Mouse (Mus musculus) heart, embryonic 10.5 days (tissue): Measurements from ENCODE around the gene Knl1. TPM values are rescaled to one million over a fixed set of nuclear protein-coding genes. Genes with fewer than 3 reads are reported as not detected.
"Not testable (repeated sequence)": the region's sequence is repeated elsewhere in the genome, so short reads cannot be mapped to it uniquely, and the experiment has no call there.

ENCODE experiments used
- DNase-seq: peaks from one replicate; pipeline ENCODE4 v3.0.0-alpha.2; 2017; ENCODE audit warnings: low spot score
- H3K27ac ChIP-seq: fragments of 300-500 bp; sonication (generic); 2 replicates; pipeline ENCODE4 v1.5.1; 2016; ENCODE audit warnings: mild to moderate bottlenecking
- H3K27me3 ChIP-seq: fragments of 300-500 bp; sonication (generic); 2 replicates; pipeline ENCODE4 v1.6.1; 2016; ENCODE audit warnings: mild to moderate bottlenecking; ENCODE audit not compliant: poor library complexity, insufficient read depth, severe bottlenecking
- H3K36me3 ChIP-seq: fragments of 300-500 bp; sonication (generic); 2 replicates; pipeline ENCODE4 v1.6.1; 2016; ENCODE audit warnings: mild to moderate bottlenecking, moderate library complexity
- H3K4me1 ChIP-seq: fragments of 300-500 bp; sonication (generic); 2 replicates; pipeline ENCODE4 v1.6.1; 2016; ENCODE audit warnings: mild to moderate bottlenecking
- H3K4me3 ChIP-seq: fragments of 300-500 bp; sonication (generic); 2 replicates; pipeline ENCODE4 v1.5.1; 2016; ENCODE audit warnings: mild to moderate bottlenecking, moderate library complexity
- H3K9me3 ChIP-seq: fragments of 300-500 bp; sonication (generic); 2 replicates; pipeline ENCODE4 v1.6.1; 2016; ENCODE audit warnings: mild to moderate bottlenecking, moderate library complexity
- WGBS: fragments of 180-500 bp; shearing (Covaris S2); methylation state at CpG from one replicate; pipeline ENCODE4 v1.1.7; 2016; 5-methylcytosine and 5-hydroxymethylcytosine counted together
- polyA plus RNA-seq: library from polyadenylated mRNA; unstranded; fragments of >200 nt; fragmentation: Nextera tagmentation; extraction: Ambion mirVana; gene quantifications from 2 replicates; pipeline ENCODE4 v1.2.1, GENCODE M21; 2016

Gene Knl1
- polyA plus RNA-seq: 36.1 and 36.3 TPM in 2 replicates

GRCm38 (mm10) chr2:119046649-119047611, at the start of gene Knl1:
Gene Knl1 (plus strand): TSS chr2:119047119.
- 0 out of 2 replicates have a peak, but pooled peaks cover 3% of the 10 kb centered on the region for H3K36me3 ChIP-seq
- H3K4me3 ChIP-seq: peak within 1 kb of the TSS; percentile 90
- H3K27me3 ChIP-seq: no peaks in the 10 kb centered on the region
- peaks cover 21% of the 10 kb centered on the region for H3K4me1 ChIP-seq
- H3K27ac ChIP-seq: peak within 1 kb of the TSS; percentile 94
- no peaks in the 10 kb centered on the region for H3K9me3 ChIP-seq
- DNase-seq: peak; percentile 96
- WGBS: under 1% methylated on average over 77 of the region's 77 CpGs

- WGBS: 72% methylated on average over 6 of the region's 6 CpGs
- H3K36me3 ChIP-seq: no peaks in the 10 kb centered on the region
- DNase-seq: no peak
- no peak overlapping the region for H3K4me3 ChIP-seq
- H3K27ac ChIP-seq: no peak overlapping the region
- H3K4me1 ChIP-seq: peaks cover 9% of the 10 kb centered on the region
- H3K27me3 ChIP-seq: peaks cover 33% of the 10 kb centered on the region
- no peaks in the 10 kb centered on the region for H3K9me3 ChIP-seq
These were observed 48.6 kb upstream of the Knl1 start for GRCm38 (mm10) chr2:118998115-118998866.

GRCm38 (mm10) chr2:118999025-118999639, 47.8 kb upstream of the Knl1 start:
- H3K4me1 ChIP-seq: peaks cover 9% of the 10 kb centered on the region
- WGBS: 70% methylated on average over 3 of the region's 3 CpGs
- no peak overlapping the region for H3K27ac ChIP-seq
- H3K27me3 ChIP-seq: peaks cover 33% of the 10 kb centered on the region
- no peaks in the 10 kb centered on the region for H3K9me3 ChIP-seq
- no peak overlapping the region for H3K4me3 ChIP-seq
- no peaks in the 10 kb centered on the region for H3K36me3 ChIP-seq
- DNase-seq: no peak

DNA sequence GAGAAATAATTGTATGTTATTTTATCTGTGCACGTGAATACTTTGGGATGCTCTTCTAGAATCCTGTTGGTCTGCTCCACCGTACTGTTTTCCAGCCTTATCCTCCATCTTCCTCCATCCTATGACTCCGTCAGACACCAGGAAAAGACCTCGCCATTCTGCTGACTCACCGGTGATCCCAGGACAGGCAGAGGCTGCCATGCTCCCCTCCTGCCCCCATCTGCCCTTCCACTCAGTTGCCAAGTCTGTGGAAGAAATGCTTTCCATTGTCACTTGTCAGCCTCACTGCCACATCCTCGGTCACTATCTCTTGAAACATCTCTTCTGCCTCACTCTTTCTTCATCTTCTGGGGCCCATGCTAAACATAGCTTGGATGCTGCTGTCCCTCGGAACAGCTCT, 40.0 kb upstream of the Knl1 start:
- 74% methylated on average over 7 of the region's 7 CpGs for WGBS
- no peak overlapping the region for H3K4me3 ChIP-seq
- H3K27ac ChIP-seq: no peak overlapping the region
- DNase-seq: no peak
- 0 out of 2 replicates have a peak, but pooled peaks cover 3% of the 10 kb centered on the region for H3K4me1 ChIP-seq
- H3K27me3 ChIP-seq: no peaks in the 10 kb centered on the region
- no peaks in the 10 kb centered on the region for H3K9me3 ChIP-seq
- H3K36me3 ChIP-seq: no peaks in the 10 kb centered on the region

DNA sequence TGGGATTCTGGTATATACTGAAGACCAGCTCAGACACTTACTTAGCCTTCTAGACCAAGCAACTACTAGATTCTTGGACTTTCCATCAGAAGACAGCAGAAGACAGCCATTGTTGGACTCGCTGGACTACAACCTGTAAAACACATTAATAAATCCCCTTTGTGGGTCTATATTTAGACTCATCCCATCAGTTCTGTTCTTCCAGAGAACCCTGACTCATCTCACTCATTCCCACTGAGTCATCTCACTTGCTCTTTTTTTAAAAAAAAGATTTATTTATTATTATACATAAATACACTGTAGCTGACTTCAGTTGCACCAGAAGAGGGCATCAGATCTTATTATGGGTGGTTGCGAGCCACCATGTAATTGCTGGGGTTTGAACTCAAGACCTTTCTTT, 37.5 kb upstream of the Knl1 start:
- no peak overlapping the region for H3K4me3 ChIP-seq
- 93% methylated on average over 2 of the region's 2 CpGs for WGBS
- DNase-seq: no peak

GRCm38 (mm10) chr2:119014989-119015388, 31.9 kb upstream of the Knl1 start:
- Histone ChIP-seq H3K36me3 (peaks cover 17% of the 10 kb centered on the region), H3K9me3 (no peaks in the 10 kb centered on the region), H3K4me1 (peaks cover 16% of the 10 kb centered on the region), H3K4me3 (no peak overlapping the region), H3K27ac (no peak overlapping the region), H3K27me3 (no peaks in the 10 kb centered on the region)
- WGBS: 78% methylated on average over 7 of the region's 7 CpGs
- no peak for DNase-seq

More for the DNA sequence above, 37.5 kb upstream of the Knl1 start:
- 0 out of 2 replicates have a peak, but pooled peaks cover 3% of the 10 kb centered on the region for H3K4me1 ChIP-seq
- no peaks in the 10 kb centered on the region for H3K9me3 ChIP-seq
- H3K27ac ChIP-seq: no peak overlapping the region
- no peaks in the 10 kb centered on the region for H3K27me3 ChIP-seq
- H3K36me3 ChIP-seq: no peaks in the 10 kb centered on the region

DNA sequence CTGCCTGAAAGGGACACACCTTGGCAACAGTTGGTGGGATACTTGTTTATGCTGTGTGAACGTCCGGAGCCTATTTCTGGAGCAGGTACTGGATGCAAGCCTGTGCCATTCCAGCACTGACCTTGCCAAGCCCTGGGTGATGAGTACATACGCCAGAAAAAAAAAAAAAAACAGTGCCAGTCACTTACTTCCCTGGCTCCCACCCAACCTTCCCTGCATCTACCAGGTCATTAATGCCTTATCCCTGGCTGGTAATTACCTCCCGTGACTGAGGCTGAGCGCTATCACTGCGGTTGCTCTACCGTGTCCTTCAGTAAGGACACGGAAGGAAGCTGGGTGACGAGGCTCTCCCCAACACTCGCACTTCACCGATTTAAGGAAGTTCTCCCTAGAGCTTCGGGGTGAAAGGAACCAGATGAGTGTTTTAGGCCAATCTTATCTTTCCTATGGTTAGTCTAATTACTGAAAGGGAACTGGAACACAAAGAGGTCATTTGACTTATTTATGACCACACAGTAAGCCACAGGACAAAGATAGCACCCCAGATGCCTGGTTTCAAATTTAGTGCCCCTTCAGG, 31.2 kb upstream of the Knl1 start:
- no peaks in the 10 kb centered on the region for H3K9me3 ChIP-seq
- no peak for DNase-seq
- H3K36me3 ChIP-seq: peaks cover 24% of the 10 kb centered on the region
- WGBS: 52% methylated on average over 12 of the region's 12 CpGs
- no peak overlapping the region for H3K27ac ChIP-seq
- H3K4me3 ChIP-seq: no peak overlapping the region
- H3K27me3 ChIP-seq: no peaks in the 10 kb centered on the region
- peaks cover 16% of the 10 kb centered on the region for H3K4me1 ChIP-seq

GRCm38 (mm10) chr2:119016312-119016711, 30.6 kb upstream of the Knl1 start:
- H3K36me3 ChIP-seq: peaks cover 30% of the 10 kb centered on the region
- 68% methylated on average over 4 of the region's 4 CpGs for WGBS
- DNase-seq: not testable (repeated sequence)

GRCm38 (mm10) chr2:119017647-119018046, 29.3 kb upstream of the Knl1 start:
- WGBS: 93% methylated on average over 3 of the region's 3 CpGs
- H3K27ac ChIP-seq: no peak overlapping the region
- H3K9me3 ChIP-seq: no peaks in the 10 kb centered on the region
- H3K4me3 ChIP-seq: no peak overlapping the region
- H3K4me1 ChIP-seq: peaks cover 16% of the 10 kb centered on the region
- H3K27me3 ChIP-seq: no peaks in the 10 kb centered on the region
- H3K36me3 ChIP-seq: peaks cover 43% of the 10 kb centered on the region
- no peak for DNase-seq

More at GRCm38 (mm10) chr2:119016312-119016711, 30.6 kb upstream of the Knl1 start:
- H3K9me3 ChIP-seq, H3K27me3 ChIP-seq, H3K27ac ChIP-seq, H3K4me3 ChIP-seq: not testable (repeated sequence)
- H3K4me1 ChIP-seq: peaks cover 16% of the 10 kb centered on the region

GRCm38 (mm10) chr2:119018391-119019122, 28.4 kb upstream of the Knl1 start:
- Histone ChIP-seq H3K9me3 (no peaks in the 10 kb centered on the region), H3K4me1 (peaks cover 16% of the 10 kb centered on the region), H3K27me3 (no peaks in the 10 kb centered on the region), H3K36me3 (peaks cover 50% of the 10 kb centered on the region), H3K27ac (no peak overlapping the region), H3K4me3 (peak overlapping the region; percentile 17)
- DNase-seq: no peak
- 54% methylated on average over 22 of the region's 22 CpGs for WGBS

- H3K36me3 ChIP-seq: peaks cover 50% of the 10 kb centered on the region
- no peak for DNase-seq
- H3K9me3 ChIP-seq: no peaks in the 10 kb centered on the region
- H3K27me3 ChIP-seq: no peaks in the 10 kb centered on the region
- H3K4me3 ChIP-seq: peak overlapping the region; percentile 17
- H3K27ac ChIP-seq: no peak overlapping the region
- 8% methylated on average over 5 of the region's 5 CpGs for WGBS
- peaks cover 16% of the 10 kb centered on the region for H3K4me1 ChIP-seq
These were observed 27.8 kb upstream of the Knl1 start for GRCm38 (mm10) chr2:119019131-119019530.

DNA sequence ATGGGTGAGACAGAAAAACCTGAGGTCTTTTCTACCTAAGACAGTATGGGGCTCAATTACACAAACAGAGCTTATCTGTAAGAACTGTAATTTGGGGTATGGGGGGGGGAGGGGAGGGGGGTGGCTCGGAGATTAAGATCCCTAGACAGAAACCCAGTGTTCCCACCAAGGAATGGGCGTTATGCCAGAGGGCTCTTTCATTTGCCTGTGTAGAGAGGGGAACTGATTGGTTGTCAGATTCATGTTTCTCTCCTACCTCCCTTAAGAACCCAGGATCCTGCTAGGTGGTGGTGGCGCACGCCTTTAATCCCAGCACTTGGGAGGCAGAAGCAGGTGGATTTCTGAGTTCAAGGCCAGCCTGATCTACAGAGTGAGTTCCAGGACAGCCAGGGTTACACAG, 27.4 kb upstream of the Knl1 start:
- no peak for DNase-seq
- no peaks in the 10 kb centered on the region for H3K27me3 ChIP-seq
- H3K4me3 ChIP-seq: no peak overlapping the region
- H3K4me1 ChIP-seq: peaks cover 16% of the 10 kb centered on the region
- no peaks in the 10 kb centered on the region for H3K9me3 ChIP-seq
- H3K27ac ChIP-seq: no peak overlapping the region
- 57% methylated on average over 4 of the region's 4 CpGs for WGBS
- peaks cover 50% of the 10 kb centered on the region for H3K36me3 ChIP-seq
